Mouse (Mus musculus) bone marrow macrophage, adult 2 months (primary cell): ENCODE data around the gene Hdac10. TPM values are rescaled to one million over a fixed set of nuclear protein-coding genes. Genes with fewer than 3 reads are reported as not detected.

Experiments used
- H3K27ac ChIP-seq: 2 replicates; pipeline ENCODE4 v1.5.1; 2012; ENCODE audit warnings: low read depth, low read length; ENCODE audit not compliant: insufficient read depth
- H3K4me1 ChIP-seq: 2 replicates; pipeline ENCODE4 v1.6.1; 2012; ENCODE audit warnings: low read length; ENCODE audit not compliant: control insufficient read depth, insufficient read depth
- H3K4me3 ChIP-seq: 2 replicates; pipeline ENCODE4 v1.5.1; 2012; ENCODE audit warnings: mild to moderate bottlenecking, low read length, moderate library complexity; ENCODE audit not compliant: insufficient read depth
- CTCF ChIP-seq: IDR thresholded peaks from 2 replicates; pipeline ENCODE4 v1.5.1; 2012; ENCODE audit warnings: low read depth, mild to moderate bottlenecking, low read length, moderate library complexity
- POLR2A ChIP-seq: IDR thresholded peaks from 2 replicates; pipeline ENCODE4 v1.6.1; 2012; ENCODE audit warnings: mild to moderate bottlenecking, low read depth, low read length, borderline replicate concordance
- polyA plus RNA-seq: library from polyadenylated mRNA; stranded (reverse); fragments of >200 nt; gene quantifications from 2 replicates; pipeline ENCODE4 v1.2.4, GENCODE M21; 2012; ENCODE audit not compliant: missing spikeins, insufficient read depth, insufficient read length

Hdac10 gene
- polyA plus RNA-seq, 1 experiment = 16.3 TPM

DNA sequence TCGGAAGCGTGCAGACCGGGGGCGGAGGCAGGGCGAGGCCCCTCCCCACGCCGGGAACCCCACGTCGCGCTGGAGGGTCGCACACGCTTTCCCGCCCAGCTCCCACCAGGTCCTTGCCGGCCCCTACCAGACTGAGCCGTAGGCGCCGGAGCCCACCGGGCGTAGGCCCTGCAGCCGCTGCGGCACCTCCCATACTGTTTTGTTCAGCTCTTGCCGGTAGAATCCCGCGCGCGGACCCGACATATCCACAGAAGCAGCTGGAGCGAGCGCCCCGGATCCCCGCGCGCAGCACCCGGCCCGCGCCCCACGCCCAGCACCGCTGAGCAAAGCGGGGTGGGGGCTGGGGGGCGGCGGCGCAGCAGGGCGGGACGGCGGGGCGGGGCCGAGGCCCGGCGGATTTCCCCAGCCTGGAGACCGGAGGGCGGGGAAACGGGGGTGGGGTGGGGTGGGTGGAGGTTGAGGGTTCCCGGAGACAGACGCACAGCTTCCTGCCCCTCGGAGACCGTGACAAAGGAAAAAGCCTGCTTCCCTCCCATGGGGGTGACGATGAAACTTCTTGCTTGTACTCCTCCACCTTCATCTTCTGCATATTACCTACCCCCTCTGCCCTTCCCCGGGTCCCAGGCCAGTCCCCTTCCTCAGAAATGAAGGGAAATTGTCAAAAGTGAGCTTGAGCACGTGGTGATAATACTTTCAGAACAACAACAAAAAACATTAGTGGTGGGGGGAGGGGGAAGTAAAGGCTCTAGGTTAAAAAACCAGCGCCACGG is 21.0 kb upstream of the Hdac10 start, which contains the start of gene Mapk11:
Gene Mapk11, minus strand, starts transcription at position 358 of the 770 bp plus-strand sequence.
- Histone ChIP-seq H3K4me1 (peaks cover 12% of the 10 kb centered on the region), H3K4me3 (peak within 1 kb of the TSS; percentile 68), H3K27ac (no peak within 1 kb of the TSS)
- no peak for TF ChIP-seq CTCF
- TF ChIP-seq POLR2A = no peak

- H3K27ac ChIP-seq = no peak overlapping the region
- no peak for TF ChIP-seq CTCF
- TF ChIP-seq POLR2A = no peak
Observed at GRCm38 (mm10) chr15:89148496-89149270, 20.2 kb upstream of the Hdac10 start.

GRCm38 (mm10) chr15:89147895-89148294 is 19.4 kb upstream of the Hdac10 start:
- Histone ChIP-seq H3K4me3 (no peak overlapping the region), H3K27ac (no peak overlapping the region), H3K4me1 (peaks cover 12% of the 10 kb centered on the region)
- TF ChIP-seq POLR2A (no peak), CTCF (no peak)

More at GRCm38 (mm10) chr15:89148496-89149270, 20.2 kb upstream of the Hdac10 start:
- H3K4me3 ChIP-seq = peak overlapping the region; percentile 68
- peaks cover 12% of the 10 kb centered on the region for H3K4me1 ChIP-seq

GRCm38 (mm10) chr15:89147456-89147855 is 19.0 kb upstream of the Hdac10 start:
- Histone ChIP-seq H3K4me3 (no peak overlapping the region), H3K27ac (no peak overlapping the region), H3K4me1 (peaks cover 12% of the 10 kb centered on the region)
- no peak for TF ChIP-seq CTCF
- no peak for TF ChIP-seq POLR2A

DNA sequence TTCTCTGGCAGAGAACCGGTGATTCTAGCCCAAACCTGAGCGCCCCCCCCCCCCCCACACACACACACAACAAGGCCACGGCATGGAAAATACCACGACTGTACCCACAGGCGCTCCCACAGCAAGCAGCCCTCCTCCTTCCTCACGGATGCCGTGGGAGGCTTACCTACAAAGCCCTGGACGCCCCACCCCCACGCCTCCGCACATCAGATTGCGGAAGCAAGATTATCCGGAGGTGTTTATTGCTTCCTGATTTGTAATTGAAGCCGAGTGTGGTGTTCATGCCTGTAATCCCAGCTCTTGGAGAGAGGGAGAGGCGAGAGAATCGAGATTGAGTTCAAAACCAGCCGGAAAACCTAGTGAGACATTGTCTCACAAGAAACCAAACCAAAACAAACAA is 18.5 kb upstream of the Hdac10 start:
- H3K4me1 ChIP-seq = peaks cover 12% of the 10 kb centered on the region
- 0 out of 2 replicates have a peak overlapping the region, but pooled peaks have one; percentile 4 for H3K4me3 ChIP-seq
- no peak for TF ChIP-seq POLR2A
- TF ChIP-seq CTCF = no peak
- no peak overlapping the region for H3K27ac ChIP-seq

- no peak for TF ChIP-seq CTCF
- no peak for TF ChIP-seq POLR2A
- 0 out of 2 replicates have a peak overlapping the region, but pooled peaks have one; percentile 4 for H3K4me3 ChIP-seq
- peaks cover 12% of the 10 kb centered on the region for H3K4me1 ChIP-seq
- H3K27ac ChIP-seq = no peak overlapping the region
Observed at GRCm38 (mm10) chr15:89146537-89146936, 18.0 kb upstream of the Hdac10 start.

GRCm38 (mm10) chr15:89145813-89146350 is 17.4 kb upstream of the Hdac10 start:
- Histone ChIP-seq H3K27ac (no peak overlapping the region), H3K4me3 (no peak overlapping the region), H3K4me1 (peaks cover 12% of the 10 kb centered on the region)
- TF ChIP-seq CTCF (no peak), POLR2A (no peak)

- Histone ChIP-seq H3K27ac (no peak overlapping the region), H3K4me1 (peaks cover 11% of the 10 kb centered on the region), H3K4me3 (no peak overlapping the region)
- TF ChIP-seq POLR2A (no peak), CTCF (no peak)
Observed at GRCm38 (mm10) chr15:89144965-89145364, 16.5 kb upstream of the Hdac10 start.

DNA sequence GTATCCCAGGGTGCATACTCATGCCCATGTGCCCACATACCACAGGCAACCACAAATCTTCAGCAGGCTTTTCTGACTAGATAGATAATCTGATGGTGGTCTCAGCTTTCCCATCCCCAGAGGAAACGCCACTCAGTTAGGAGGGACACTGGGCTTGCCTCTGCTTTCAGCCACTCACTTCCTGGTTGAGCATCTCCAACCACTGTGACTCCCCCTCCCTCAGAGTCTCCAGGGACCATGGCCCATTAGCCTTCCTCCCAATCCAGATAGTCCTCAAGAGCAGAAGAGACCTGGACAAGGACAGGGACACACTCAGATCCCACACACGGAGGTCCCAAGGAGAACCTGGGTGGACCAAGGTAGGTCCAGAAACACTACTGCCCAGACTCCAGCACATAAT is 14.6 kb upstream of the Hdac10 start:
- Histone ChIP-seq H3K4me3 (no peak overlapping the region), H3K27ac (no peak overlapping the region), H3K4me1 (peaks cover 8% of the 10 kb centered on the region)
- TF ChIP-seq POLR2A (no peak), CTCF (no peak)

DNA sequence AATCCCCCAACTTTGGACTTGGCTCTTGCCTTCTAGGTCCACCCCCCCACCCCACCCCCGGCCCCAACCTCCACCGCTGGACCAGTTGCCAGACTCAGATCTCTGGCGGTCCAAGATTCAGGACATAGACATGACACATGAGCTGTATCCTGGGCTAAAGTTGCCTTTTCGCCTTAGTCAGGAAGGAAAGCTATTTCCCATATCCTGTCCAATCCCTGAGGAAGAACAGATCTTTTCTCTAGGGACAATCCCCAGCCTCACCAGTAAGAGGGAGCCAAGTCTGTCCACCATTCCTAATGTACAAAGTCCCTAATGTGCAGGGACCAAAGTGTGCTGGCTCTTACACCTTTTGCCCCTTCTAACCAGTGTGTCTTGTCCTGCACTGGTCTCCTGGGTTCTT is 13.4 kb upstream of the Hdac10 start:
- no peak for TF ChIP-seq POLR2A
- TF ChIP-seq CTCF = no peak
- no peak overlapping the region for H3K27ac ChIP-seq
- peaks cover under 1% of the 10 kb centered on the region; the same call in 1 of the 2 replicates for H3K4me1 ChIP-seq
- H3K4me3 ChIP-seq = no peak overlapping the region
